Mouse (Mus musculus) limb, embryonic 10.5 days (tissue): ENCODE measurements around the gene Tor4a. TPM values are rescaled to one million over a fixed set of nuclear protein-coding genes. Genes with fewer than 3 reads are reported as not detected.

Source experiments
- DNase-seq: peaks from one replicate; pipeline ENCODE4 v3.0.0-alpha.2; 2017; ENCODE audit warnings: low spot score
- H3K27ac ChIP-seq: fragments of 300-500 bp; sonication (generic); 2 replicates; pipeline ENCODE4 v1.5.1; 2016; ENCODE audit warnings: mild to moderate bottlenecking
- H3K27me3 ChIP-seq: fragments of 300-500 bp; sonication (generic); 2 replicates; pipeline ENCODE4 v1.6.1; 2016; ENCODE audit warnings: low read depth, mild to moderate bottlenecking; ENCODE audit not compliant: poor library complexity, severe bottlenecking
- H3K36me3 ChIP-seq: fragments of 300-500 bp; sonication (generic); 2 replicates; pipeline ENCODE4 v1.6.1; 2016; ENCODE audit warnings: mild to moderate bottlenecking, moderate library complexity
- H3K4me1 ChIP-seq: fragments of 300-500 bp; sonication (generic); 2 replicates; pipeline ENCODE4 v1.6.1; 2016
- H3K4me3 ChIP-seq: fragments of 300-500 bp; sonication (generic); 2 replicates; pipeline ENCODE4 v1.5.1; 2016; ENCODE audit warnings: mild to moderate bottlenecking, moderate library complexity
- H3K9me3 ChIP-seq: fragments of 300-500 bp; sonication (generic); replicated peaks from 2 replicates; pipeline ENCODE4 v1.6.1; 2016; ENCODE audit warnings: mild to moderate bottlenecking
- WGBS: fragments of 180-500 bp; shearing (Covaris S2); methylation state at CpG from one replicate; pipeline ENCODE4 v1.1.7; 2016; 5-methylcytosine and 5-hydroxymethylcytosine counted together
- polyA plus RNA-seq: library from polyadenylated mRNA; unstranded; fragments of >200 nt; fragmentation: Nextera tagmentation; extraction: Ambion mirVana; gene quantifications from 2 replicates; pipeline ENCODE4 v1.2.1, GENCODE M21; 2016

Tor4a gene
- polyA plus RNA-seq, 1 experiment from 2014 or later = 3.2 TPM

DNA sequence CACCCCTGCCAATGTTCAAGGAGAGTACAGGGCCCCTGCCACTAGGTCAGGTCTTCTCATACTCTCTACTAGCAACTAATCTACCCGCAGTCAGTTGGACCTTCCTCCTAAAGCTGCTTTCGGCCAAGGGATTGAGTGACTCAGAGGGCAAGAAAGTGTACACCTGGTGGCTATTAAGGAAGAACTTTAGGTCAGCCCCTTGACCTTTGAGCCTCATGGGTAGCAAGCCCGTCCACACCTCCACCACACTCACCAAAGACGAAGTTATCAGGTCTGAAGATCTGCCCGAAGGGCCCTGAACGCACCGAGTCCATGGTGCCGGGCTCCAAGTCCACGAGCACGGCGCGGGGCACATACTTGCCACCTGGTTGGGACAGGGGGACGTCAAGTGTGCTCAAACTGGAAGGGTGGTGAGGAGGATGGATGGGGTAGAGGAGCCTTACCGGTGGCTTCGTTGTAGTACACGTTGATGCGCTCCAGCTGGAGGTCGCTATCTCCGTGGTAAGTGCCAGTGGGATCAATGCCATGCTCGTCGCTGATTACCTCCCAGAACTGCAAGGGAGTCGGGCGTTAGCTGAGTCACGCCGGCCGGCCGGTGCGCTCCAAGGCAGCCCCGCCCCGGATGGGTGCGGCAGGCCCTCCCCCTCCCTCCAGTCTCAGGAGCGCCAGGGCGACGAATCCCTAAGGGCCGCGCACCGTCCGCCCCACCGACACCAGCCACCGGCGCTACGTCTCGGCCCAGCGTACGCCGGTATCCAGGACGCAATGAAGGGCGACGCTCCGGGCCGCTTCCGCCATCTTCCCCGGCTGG lies 27.2 kb upstream of the Tor4a start:
- DNase-seq = no peak
- H3K27me3 ChIP-seq = no peaks in the 10 kb centered on the region

GRCm38 (mm10) chr2:25221331-25221772 lies 24.7 kb upstream of the Tor4a start:
- Histone ChIP-seq H3K36me3 (peaks cover 24% of the 10 kb centered on the region), H3K9me3 (no peaks in the 10 kb centered on the region), H3K4me3 (no peak overlapping the region), H3K4me1 (peaks cover 17% of the 10 kb centered on the region), H3K27ac (no peak overlapping the region), H3K27me3 (no peaks in the 10 kb centered on the region)
- DNase-seq = no peak
- 66% methylated on average over 5 of the region's 5 CpGs for WGBS

More for the DNA sequence above, 27.2 kb upstream of the Tor4a start:
- peak overlapping the region; percentile 90 for H3K27ac ChIP-seq
- no peaks in the 10 kb centered on the region for H3K9me3 ChIP-seq
- H3K4me3 ChIP-seq = peak overlapping the region; percentile 75
- H3K4me1 ChIP-seq = peaks cover 31% of the 10 kb centered on the region
- 1% methylated on average over 53 of the region's 53 CpGs for WGBS
- peaks cover 24% of the 10 kb centered on the region for H3K36me3 ChIP-seq

DNA sequence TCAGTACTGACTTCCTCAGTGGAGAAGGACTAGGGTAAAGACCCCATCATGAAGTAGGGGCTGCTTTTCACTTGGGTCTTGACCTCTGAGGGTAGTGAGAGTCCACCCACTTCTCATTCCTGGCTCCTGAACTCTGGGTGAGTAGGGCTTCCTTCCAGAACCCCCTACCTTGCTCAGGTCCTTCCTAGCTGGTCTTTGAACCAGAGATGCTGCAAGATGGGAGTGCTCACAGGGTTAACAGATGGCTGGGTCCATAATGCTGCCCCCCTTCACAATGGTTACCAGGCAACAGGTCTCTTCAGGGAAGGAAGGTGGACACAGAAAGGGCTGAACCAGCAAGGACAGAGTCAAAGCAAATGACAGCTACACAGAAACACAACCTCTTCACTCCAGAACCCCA lies 21.8 kb upstream of the Tor4a start, which contains the start of gene Fam166a:
Gene Fam166a, plus strand, starts transcription at position 301 of the 400 bp plus-strand sequence.
- Histone ChIP-seq H3K27ac (no peak within 1 kb of the TSS), H3K36me3 (peaks cover 22% of the 10 kb centered on the region)
- DNase-seq = no peak

DNA sequence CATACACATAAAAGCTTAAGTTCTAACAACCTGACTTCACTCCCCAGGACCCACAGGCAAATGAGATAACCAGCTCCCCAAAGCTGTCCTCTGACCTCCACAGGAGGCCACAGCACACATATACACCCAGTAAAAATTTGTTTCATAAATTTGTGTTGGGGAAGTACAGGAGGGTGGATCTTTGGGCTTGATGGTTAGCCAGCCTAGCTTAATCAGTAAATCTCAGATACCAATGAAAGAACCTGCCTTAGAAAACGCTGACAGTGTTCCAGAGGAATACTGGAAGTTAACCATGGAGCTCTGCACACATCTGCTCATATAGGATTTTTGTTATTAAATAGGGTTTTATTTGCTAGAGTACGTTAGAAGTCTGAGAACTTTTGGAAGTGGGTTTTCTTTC lies 21.0 kb upstream of the Tor4a start:
- H3K36me3 ChIP-seq = peaks cover 14% of the 10 kb centered on the region
- WGBS = 66% methylated on average over 2 of the region's 2 CpGs
- no peaks in the 10 kb centered on the region for H3K9me3 ChIP-seq
- H3K4me1 ChIP-seq = no peaks in the 10 kb centered on the region
- peaks cover 21% of the 10 kb centered on the region for H3K27me3 ChIP-seq
- H3K27ac ChIP-seq = no peak overlapping the region
- DNase-seq = no peak
- no peak overlapping the region for H3K4me3 ChIP-seq

More for the DNA sequence above, 21.8 kb upstream of the Tor4a start, which contains the start of gene Fam166a:
- peaks cover 4% of the 10 kb centered on the region for H3K4me1 ChIP-seq
- no peak within 1 kb of the TSS for H3K4me3 ChIP-seq
- peaks cover 13% of the 10 kb centered on the region for H3K27me3 ChIP-seq
- H3K9me3 ChIP-seq = no peaks in the 10 kb centered on the region

DNA sequence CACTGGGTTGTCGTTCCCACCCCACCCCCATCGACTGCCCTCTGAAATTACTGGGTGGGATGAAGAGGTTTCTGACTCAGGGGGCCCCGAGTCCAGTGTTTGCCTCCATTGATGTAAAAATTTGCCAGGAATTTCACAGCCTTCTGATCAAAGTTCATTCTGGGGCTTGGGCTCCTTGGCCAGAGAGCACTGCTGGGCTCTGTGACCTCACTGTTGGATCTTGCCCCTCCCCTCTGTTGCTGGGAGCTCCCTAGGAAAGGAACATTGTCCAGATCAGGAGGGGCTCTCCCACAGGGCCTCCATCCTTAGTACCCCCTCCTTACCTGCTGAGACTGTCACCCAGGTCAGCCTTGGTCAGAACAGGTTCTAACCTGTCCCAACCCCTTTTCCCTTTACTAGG lies 17.8 kb upstream of the Tor4a start, which contains the start of gene Stpg3:
Gene Stpg3, minus strand, starts transcription at position 194 of the 400 bp plus-strand sequence.
- Histone ChIP-seq H3K4me3 (no peak within 1 kb of the TSS), H3K27ac (no peak within 1 kb of the TSS), H3K36me3 (peaks cover 3% of the 10 kb centered on the region; the same call in 1 of the 2 replicates), H3K4me1 (peaks cover 18% of the 10 kb centered on the region), H3K27me3 (peaks cover 22% of the 10 kb centered on the region), H3K9me3 (no peaks in the 10 kb centered on the region)
- DNase-seq = no peak
- WGBS = 78% methylated on average over 3 of the region's 3 CpGs

GRCm38 (mm10) chr2:25213266-25213865 lies 16.7 kb upstream of the Tor4a start:
- Histone ChIP-seq H3K4me3 (no peak overlapping the region), H3K27me3 (peaks cover 22% of the 10 kb centered on the region), H3K4me1 (peaks cover 18% of the 10 kb centered on the region), H3K36me3 (peaks cover 13% of the 10 kb centered on the region), H3K9me3 (no peaks in the 10 kb centered on the region), H3K27ac (no peak overlapping the region)
- no peak for DNase-seq
- 63% methylated on average over 23 of the region's 23 CpGs for WGBS

GRCm38 (mm10) chr2:25211121-25211670 lies 14.5 kb upstream of the Tor4a start, which contains the start of gene Nelfb:
Gene Nelfb, minus strand, starts transcription at chr2:25211489.
- Histone ChIP-seq H3K4me1 (peaks cover 18% of the 10 kb centered on the region), H3K4me3 (peak within 1 kb of the TSS; percentile 84), H3K9me3 (no peaks in the 10 kb centered on the region), H3K27ac (peak within 1 kb of the TSS; percentile 96), H3K27me3 (peaks cover 22% of the 10 kb centered on the region), H3K36me3 (peaks cover 34% of the 10 kb centered on the region)
- under 1% methylated on average over 44 of the region's 44 CpGs for WGBS
- peak; percentile 94 for DNase-seq

GRCm38 (mm10) chr2:25210686-25211085 lies 14.0 kb upstream of the Tor4a start:
- WGBS = under 1% methylated on average over 24 of the region's 24 CpGs

DNA sequence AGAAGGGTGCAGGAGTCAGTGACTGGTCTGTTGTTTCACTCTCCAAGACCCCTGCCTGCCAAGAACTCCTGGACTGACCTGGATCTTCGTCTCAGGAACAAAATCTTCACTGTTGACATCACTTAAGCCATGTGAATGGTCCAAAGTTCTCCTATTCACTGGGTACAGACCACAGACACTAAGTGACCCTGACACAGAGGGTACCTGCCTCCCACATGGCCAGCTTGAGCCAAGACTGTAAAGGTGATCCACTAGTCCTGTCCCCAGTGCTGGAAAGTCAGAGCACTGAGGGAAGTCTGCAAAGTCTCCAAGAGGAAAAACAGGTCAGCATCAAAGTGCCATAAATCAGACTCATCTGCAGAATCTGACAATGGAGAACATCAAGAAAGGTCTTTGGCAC lies 10.9 kb upstream of the Tor4a start:
- no peak for DNase-seq
- Histone ChIP-seq H3K27me3 (no peaks in the 10 kb centered on the region), H3K27ac (no peak overlapping the region), H3K4me3 (no peak overlapping the region), H3K36me3 (peaks cover 70% of the 10 kb centered on the region), H3K9me3 (no peaks in the 10 kb centered on the region), H3K4me1 (peaks cover 18% of the 10 kb centered on the region)
- 89% methylated on average over 1 of the region's 1 CpGs for WGBS

More at GRCm38 (mm10) chr2:25210686-25211085, 14.0 kb upstream of the Tor4a start:
- H3K4me3 ChIP-seq = peak overlapping the region; percentile 84
- H3K9me3 ChIP-seq = no peaks in the 10 kb centered on the region
- peaks cover 18% of the 10 kb centered on the region for H3K4me1 ChIP-seq
- peak overlapping the region; percentile 96 for H3K27ac ChIP-seq
- peaks cover 21% of the 10 kb centered on the region for H3K27me3 ChIP-seq
- no peak for DNase-seq
- peaks cover 39% of the 10 kb centered on the region for H3K36me3 ChIP-seq

- 74% methylated on average over 4 of the region's 4 CpGs for WGBS
- DNase-seq = no peak
- no peak overlapping the region for H3K27ac ChIP-seq
- no peaks in the 10 kb centered on the region for H3K9me3 ChIP-seq
- H3K4me3 ChIP-seq = no peak overlapping the region
- H3K27me3 ChIP-seq = no peaks in the 10 kb centered on the region
- no peaks in the 10 kb centered on the region for H3K4me1 ChIP-seq
- H3K36me3 ChIP-seq = peaks cover 99% of the 10 kb centered on the region
Observed at GRCm38 (mm10) chr2:25203631-25204214, 7.0 kb upstream of the Tor4a start.

- Histone ChIP-seq H3K4me1 (peaks cover 24% of the 10 kb centered on the region), H3K4me3 (no peak overlapping the region), H3K36me3 (peaks cover 79% of the 10 kb centered on the region), H3K27me3 (peaks cover 20% of the 10 kb centered on the region), H3K9me3 (no peaks in the 10 kb centered on the region), H3K27ac (no peak overlapping the region)
- 93% methylated on average over 2 of the region's 2 CpGs for WGBS
- DNase-seq = no peak
Observed at GRCm38 (mm10) chr2:25200631-25201030, 3.9 kb upstream of the Tor4a start.

DNA sequence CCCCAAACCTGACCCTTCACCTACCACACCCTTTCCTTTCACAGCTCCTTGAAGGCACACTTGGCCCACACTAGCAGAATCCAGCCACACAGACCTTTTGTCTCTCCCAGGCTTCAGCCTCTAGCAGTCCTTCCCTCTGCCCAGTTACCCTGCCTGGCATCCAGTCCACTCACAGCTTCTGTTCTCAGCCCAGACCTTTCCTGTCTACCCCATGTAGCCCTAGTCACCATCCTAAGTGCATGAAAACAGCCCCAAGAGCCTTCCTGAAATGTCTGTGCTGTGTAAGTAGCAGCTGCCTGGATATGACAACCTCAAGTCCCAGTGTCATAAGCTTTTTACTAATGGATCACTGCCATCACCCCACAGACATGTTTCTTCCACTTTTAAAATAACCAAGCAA lies 1.3 kb upstream of the Tor4a start:
- Histone ChIP-seq H3K4me1 (peaks cover 45% of the 10 kb centered on the region), H3K9me3 (no peaks in the 10 kb centered on the region), H3K4me3 (no peak overlapping the region), H3K27ac (0 out of 2 replicates have a peak overlapping the region, but pooled peaks have one; percentile 3), H3K36me3 (peaks cover 52% of the 10 kb centered on the region), H3K27me3 (peaks cover 41% of the 10 kb centered on the region)
- no peak for DNase-seq
